Mouse (Mus musculus) c-Kit-positive CD71-positive TER-119-negative erythroid progenitor cells, embryonic 14.5 days (primary cell): ENCODE results near the gene Ifna6.
"Not testable (repeated sequence)": the region's sequence is repeated elsewhere in the genome, so short reads cannot be mapped to it uniquely, and the experiment has no call there.

Experiments used
- DNase-seq: peaks from one replicate; pipeline ENCODE4 v3.0.0-alpha.2; 2013; ENCODE audit warnings: low read depth

Gene Ifna6

DNA sequence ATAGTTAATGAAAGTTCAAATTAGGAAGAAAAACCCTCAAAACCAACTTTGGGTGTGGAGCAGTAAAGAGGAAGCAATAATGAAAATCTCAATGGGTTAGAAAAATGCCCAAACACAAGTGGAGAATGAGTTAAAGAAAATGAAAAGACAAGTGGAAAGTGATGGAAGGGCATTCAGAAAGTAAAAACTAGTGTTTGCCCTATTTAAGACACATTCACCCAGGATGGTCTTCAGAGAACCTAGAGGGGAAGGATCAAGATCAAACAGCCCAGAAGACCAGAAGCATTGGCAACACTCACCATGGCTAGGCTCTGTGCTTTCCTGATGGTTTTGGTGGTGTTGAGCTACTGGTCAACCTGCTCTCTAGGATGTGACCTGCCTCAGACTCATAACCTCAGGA is at the start of gene Ifna6:
Gene Ifna6 (plus strand): TSS at position 301 of the 400 bp plus-strand sequence.
- DNase-seq: not testable (repeated sequence)

- not testable (repeated sequence) for DNase-seq
Measured at GRCm38 (mm10) chr4:88779550-88779949, 47.7 kb upstream of the Ifna6 start, which contains the start of gene Gm13272. Gene Gm13272, plus strand, starts transcription at chr4:88779850.

GRCm38 (mm10) chr4:88780320-88780719 is 46.9 kb upstream of the Ifna6 start:
- DNase-seq: not testable (repeated sequence)

- not testable (repeated sequence) for DNase-seq
Measured at GRCm38 (mm10) chr4:88781831-88782230, 45.4 kb upstream of the Ifna6 start, which contains the start of gene Ifnz. Gene Ifnz, plus strand, starts transcription at chr4:88782131.

DNA sequence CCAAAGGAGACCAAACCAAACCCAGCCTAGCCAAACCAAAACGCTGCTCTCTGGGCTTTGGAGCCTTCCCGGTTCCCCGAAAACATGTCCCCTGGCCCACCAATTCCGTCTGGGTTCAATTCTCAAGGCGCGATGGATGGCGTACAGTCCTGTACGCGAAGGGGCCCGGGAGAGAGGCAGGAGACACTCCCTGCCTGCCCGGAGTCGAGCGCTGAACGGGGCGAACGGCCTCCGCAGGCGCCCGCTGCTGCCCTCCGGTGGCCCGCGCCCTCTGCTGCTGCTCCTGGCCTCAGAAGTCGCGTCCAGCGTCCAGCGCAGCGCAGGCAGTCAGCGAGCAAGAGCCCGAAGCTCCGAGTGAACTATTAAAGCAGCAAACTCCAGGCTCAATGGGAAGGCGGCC is 44.9 kb upstream of the Ifna6 start:
- not testable (repeated sequence) for DNase-seq

- DNase-seq: not testable (repeated sequence)
Measured at GRCm38 (mm10) chr4:88785409-88785808, 41.8 kb upstream of the Ifna6 start, which contains the start of gene Gm13276. Gene Gm13276, plus strand, starts transcription at chr4:88785709.

DNA sequence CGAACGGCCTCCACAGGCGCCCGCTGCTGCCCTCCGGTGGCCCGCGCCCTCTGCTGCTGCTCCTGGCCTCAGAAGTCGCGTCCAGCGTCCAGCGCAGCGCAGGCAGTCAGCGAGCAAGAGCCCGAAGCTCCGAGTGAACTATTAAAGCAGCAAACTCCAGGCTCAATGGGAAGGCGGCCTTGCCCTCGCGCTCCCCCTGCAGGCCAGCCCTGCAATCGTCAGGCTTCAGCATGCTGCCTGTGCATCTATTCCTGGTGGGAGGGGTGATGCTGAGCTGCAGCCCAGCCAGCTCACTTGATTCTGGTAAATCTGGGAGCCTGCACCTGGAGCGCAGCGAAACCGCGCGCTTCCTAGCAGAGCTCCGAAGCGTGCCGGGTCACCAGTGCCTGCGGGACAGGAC is 38.8 kb upstream of the Ifna6 start, which contains the start of gene Gm13277:
Gene Gm13277 (plus strand): TSS at position 231 of the 400 bp plus-strand sequence.
- not testable (repeated sequence) for DNase-seq

DNA sequence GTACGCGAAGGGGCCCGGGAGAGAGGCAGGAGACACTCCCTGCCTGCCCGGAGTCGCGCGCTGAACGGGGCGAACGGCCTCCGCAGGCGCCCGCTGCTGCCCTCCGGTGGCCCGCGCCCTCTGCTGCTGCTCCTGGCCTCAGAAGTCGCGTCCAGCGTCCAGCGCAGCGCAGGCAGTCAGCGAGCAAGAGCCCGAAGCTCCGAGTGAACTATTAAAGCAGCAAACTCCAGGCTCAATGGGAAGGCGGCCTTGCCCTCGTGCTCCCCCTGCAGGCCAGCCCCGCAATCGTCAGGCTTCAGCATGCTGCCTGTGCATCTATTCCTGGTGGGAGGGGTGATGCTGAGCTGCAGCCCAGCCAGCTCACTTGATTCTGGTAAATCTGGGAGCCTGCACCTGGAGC is 36.0 kb upstream of the Ifna6 start, which contains the start of gene Gm13278:
Gene Gm13278 (plus strand): TSS at position 301 of the 400 bp plus-strand sequence.
- not testable (repeated sequence) for DNase-seq

DNA sequence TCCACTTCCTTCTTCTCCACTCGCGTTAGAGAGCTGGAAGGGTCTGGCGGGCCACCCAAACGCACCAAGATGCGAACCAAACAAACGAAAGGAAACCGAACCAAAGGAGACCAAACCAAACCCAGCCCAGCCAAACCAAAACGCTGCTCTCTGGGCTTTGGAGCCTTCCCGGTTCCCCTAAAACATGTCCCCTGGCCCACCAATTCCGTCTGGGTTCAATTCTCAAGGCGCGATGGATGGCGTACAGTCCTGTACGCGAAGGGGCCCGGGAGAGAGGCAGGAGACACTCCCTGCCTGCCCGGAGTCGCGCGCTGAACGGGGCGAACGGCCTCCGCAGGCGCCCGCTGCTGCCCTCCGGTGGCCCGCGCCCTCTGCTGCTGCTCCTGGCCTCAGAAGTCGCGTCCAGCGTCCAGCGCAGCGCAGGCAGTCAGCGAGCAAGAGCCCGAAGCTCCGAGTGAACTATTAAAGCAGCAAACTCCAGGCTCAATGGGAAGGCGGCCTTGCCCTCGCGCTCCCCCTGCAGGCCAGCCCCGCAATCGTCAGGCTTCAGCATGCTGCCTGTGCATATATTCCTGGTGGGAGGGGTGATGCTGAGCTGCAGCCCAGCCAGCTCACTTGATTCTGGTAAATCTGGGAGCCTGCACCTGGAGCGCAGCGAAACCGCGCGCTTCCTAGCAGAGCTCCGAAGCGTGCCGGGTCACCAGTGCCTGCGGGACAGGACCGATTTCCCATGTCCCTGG is 33.1 kb upstream of the Ifna6 start, which contains the start of gene Gm13275:
Gene Gm13275 (plus strand): TSS at position 552 of the 740 bp plus-strand sequence.
- DNase-seq: not testable (repeated sequence)

DNA sequence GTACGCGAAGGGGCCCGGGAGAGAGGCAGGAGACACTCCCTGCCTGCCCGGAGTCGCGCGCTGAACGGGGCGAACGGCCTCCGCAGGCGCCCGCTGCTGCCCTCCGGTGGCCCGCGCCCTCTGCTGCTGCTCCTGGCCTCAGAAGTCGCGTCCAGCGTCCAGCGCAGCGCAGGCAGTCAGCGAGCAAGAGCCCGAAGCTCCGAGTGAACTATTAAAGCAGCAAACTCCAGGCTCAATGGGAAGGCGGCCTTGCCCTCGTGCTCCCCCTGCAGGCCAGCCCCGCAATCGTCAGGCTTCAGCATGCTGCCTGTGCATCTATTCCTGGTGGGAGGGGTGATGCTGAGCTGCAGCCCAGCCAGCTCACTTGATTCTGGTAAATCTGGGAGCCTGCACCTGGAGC is 30.1 kb upstream of the Ifna6 start, which contains the start of gene Gm13279:
Gene Gm13279 (plus strand): TSS at position 301 of the 400 bp plus-strand sequence.
- DNase-seq: not testable (repeated sequence)

GRCm38 (mm10) chr4:88799365-88799764 is 27.9 kb upstream of the Ifna6 start, which contains the start of gene Gm13285:
Gene Gm13285, plus strand, starts transcription at chr4:88799665.
- DNase-seq: not testable (repeated sequence)

DNA sequence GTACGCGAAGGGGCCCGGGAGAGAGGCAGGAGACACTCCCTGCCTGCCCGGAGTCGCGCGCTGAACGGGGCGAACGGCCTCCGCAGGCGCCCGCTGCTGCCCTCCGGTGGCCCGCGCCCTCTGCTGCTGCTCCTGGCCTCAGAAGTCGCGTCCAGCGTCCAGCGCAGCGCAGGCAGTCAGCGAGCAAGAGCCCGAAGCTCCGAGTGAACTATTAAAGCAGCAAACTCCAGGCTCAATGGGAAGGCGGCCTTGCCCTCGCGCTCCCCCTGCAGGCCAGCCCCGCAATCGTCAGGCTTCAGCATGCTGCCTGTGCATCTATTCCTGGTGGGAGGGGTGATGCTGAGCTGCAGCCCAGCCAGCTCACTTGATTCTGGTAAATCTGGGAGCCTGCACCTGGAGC is 24.3 kb upstream of the Ifna6 start, which contains the start of gene Gm13287:
Gene Gm13287 (plus strand): TSS at position 301 of the 400 bp plus-strand sequence.
- DNase-seq: not testable (repeated sequence)

DNA sequence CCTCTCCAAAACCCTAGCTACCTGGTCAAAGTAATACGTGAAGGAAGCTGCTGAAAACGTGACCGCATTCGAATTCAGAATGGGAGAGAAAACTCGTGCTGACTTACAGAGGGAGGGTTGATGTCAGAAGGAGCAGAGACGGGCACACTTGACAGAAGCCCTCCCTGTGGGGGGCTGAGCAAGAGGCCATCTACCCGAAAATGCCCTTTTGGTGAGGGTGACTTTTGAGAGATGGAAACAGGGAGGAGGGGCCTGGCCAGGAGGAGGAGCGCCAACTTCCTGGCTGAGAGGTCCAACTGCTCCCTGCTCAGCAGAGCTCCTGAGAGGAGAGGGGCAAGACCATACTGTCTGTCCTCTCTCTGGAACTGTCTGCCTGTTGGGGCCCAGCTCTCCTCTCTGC is 22.0 kb upstream of the Ifna6 start, which contains the start of gene Gm13288:
Gene Gm13288 (plus strand): TSS at position 301 of the 400 bp plus-strand sequence.
- not testable (repeated sequence) for DNase-seq

- not testable (repeated sequence) for DNase-seq
Measured at GRCm38 (mm10) chr4:88805761-88806160, 21.5 kb upstream of the Ifna6 start.

GRCm38 (mm10) chr4:88815928-88816327 is 11.3 kb upstream of the Ifna6 start, which contains the start of gene Ifna7:
Gene Ifna7, plus strand, starts transcription at chr4:88816228.
- no peak for DNase-seq

DNA sequence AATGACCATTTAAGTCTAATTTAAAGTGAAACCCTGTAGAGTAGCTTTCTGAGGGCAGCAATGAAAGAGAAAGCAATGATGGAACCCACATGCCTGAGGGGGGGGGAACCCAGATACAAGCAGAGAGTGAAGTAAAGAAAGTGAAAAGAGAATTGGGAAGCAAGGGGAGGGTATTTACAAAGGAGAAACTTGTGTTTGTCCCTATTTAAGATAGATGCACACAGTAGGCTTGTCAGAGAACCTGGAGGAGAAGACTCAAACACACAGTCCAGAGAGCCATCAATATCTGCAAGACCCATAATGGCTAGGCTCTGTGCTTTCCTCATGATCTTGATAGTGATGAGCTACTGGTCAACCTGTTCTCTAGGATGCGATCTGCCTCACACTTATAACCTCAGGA is 7.6 kb upstream of the Ifna6 start, which contains the start of gene Ifna11:
Gene Ifna11 (plus strand): TSS at position 301 of the 400 bp plus-strand sequence.
- no peak for DNase-seq

GRCm38 (mm10) chr4:88822995-88823394 is 4.2 kb upstream of the Ifna6 start:
- DNase-seq: no peak

GRCm38 (mm10) chr4:88830523-88830922 is 3.3 kb downstream of the Ifna6 start:
- DNase-seq: no peak

DNA sequence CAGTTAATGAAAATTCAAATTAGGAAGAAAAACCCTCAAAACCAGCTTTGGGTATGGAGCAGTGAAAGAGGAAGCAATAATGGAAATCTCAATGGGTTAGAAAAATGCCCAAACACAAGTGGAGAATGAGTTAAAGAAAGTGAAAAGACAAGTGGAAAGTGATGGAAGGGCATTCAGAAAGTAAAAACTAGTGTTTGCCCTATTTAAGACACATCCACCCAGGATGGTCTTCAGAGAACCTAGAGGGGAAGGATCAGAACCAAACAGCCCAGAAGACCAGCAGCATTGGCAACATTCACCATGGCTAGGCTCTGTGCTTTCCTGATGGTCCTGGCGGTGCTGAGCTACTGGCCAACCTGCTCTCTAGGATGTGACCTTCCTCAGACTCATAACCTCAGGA is 8.0 kb downstream of the Ifna6 start, which contains the start of gene Ifna5:
Gene Ifna5 (plus strand): TSS at position 301 of the 400 bp plus-strand sequence.
- DNase-seq: not testable (repeated sequence)

DNA sequence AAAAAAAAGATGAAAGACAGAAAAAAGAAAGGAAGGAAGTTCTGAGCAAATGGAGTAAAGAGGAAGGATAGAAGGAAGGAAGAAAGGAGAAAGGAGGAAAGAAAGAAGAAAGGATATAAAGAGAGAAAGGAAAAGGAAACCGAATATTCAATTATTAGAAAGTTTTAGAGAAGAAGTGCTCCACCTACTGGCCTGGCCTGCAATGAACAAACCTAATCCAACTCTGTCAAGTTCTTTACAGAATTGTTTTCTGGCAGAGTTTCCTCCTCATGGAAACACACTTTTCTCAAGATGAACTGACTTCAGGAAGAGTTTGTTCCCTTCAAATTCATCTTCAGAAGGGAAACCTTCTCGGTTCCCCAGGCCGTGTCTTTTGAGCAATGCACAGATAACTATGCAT is 11.6 kb downstream of the Ifna6 start:
- DNase-seq: no peak

- no peak for DNase-seq
Measured at GRCm38 (mm10) chr4:88840058-88840457, 12.8 kb downstream of the Ifna6 start.

DNA sequence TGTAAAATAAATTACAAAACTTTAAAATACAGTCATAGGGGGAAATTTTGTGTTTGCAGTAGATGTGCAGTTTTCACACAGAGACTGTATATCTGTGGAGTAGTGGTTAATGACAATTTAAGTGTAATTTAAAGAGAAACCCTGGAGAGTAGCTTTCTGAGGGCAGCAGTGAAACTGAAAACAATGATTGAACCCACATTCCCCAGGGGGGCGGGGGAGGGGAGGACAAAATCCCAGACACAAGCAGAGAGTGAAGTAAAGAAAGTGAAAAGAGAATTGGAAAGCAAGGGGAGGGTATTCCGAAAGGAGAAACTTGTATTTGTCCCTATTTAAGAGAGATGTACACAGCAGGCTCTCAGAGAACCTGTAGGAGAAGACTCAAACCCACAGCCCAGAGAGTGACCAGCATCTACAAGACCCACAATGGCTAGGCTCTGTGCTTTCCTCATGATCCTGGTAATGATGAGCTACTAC is 14.3 kb downstream of the Ifna6 start, which contains the start of gene Ifna4:
Gene Ifna4 (plus strand): TSS at position 424 of the 474 bp plus-strand sequence.
- DNase-seq: no peak
